Mouse (Mus musculus) lung, adult 2 months (tissue): ENCODE results near the gene Lrmda. TPM values are rescaled to one million over a fixed set of nuclear protein-coding genes. Genes with fewer than 3 reads are reported as not detected.
A peak's percentile ranks its signal among the peaks of the same experiment; 100 is the strongest.

Experiments
- DNase-seq: peaks from one replicate; pipeline ENCODE4 v3.0.0; 2022
- H3K4me1 ChIP-seq: fragments of 200-500 bp; 2 replicates; pipeline ENCODE4 v1.6.1; 2011; ENCODE audit warnings: low read length; ENCODE audit not compliant: control insufficient read depth, insufficient read depth
- H3K4me3 ChIP-seq: fragments of 200-500 bp; replicated peaks from 2 replicates; pipeline ENCODE3; 2011; ENCODE audit warnings: low read depth, mild to moderate bottlenecking, control low read depth, low read length; ENCODE audit errors: extremely low read depth
- CTCF ChIP-seq: fragments of 200-500 bp; IDR thresholded peaks from 2 replicates; pipeline ENCODE4 v1.5.1; 2011; ENCODE audit warnings: mild to moderate bottlenecking, low read length, control low read depth; ENCODE audit not compliant: insufficient read depth
- POLR2A ChIP-seq: fragments of 200-500 bp; IDR thresholded peaks from 2 replicates; pipeline ENCODE4 v1.6.1; 2011; ENCODE audit warnings: low read depth, mild to moderate bottlenecking, control low read depth, low read length, borderline replicate concordance; ENCODE audit errors: extremely low read depth
- WGBS: fragments of 180-500 bp; shearing (Covaris S2); methylation state at CpG from one replicate; pipeline ENCODE4 v1.1.7; 2018; 5-methylcytosine and 5-hydroxymethylcytosine counted together
- polyA plus RNA-seq: library from polyadenylated mRNA; depleted of rRNA; stranded (reverse); fragments of >200 nt; gene quantifications from 2 replicates; pipeline ENCODE4 v1.2.3, GENCODE M21; 2012

Lrmda gene
- polyA plus RNA-seq, 1 experiment: 1.8 TPM

- WGBS: 79% methylated on average over 4 of the region's 4 CpGs
- no peak overlapping the region for H3K4me3 ChIP-seq
- no peak for DNase-seq
- no peaks in the 10 kb centered on the region; the same call in 1 of the 2 replicates for H3K4me1 ChIP-seq
- TF ChIP-seq POLR2A: no peak
- peak; percentile 44; the same call in 1 of the 2 replicates for TF ChIP-seq CTCF
Observed at GRCm38 (mm10) chr14:22294371-22294770, 274.9 kb downstream of the Lrmda start.

DNA sequence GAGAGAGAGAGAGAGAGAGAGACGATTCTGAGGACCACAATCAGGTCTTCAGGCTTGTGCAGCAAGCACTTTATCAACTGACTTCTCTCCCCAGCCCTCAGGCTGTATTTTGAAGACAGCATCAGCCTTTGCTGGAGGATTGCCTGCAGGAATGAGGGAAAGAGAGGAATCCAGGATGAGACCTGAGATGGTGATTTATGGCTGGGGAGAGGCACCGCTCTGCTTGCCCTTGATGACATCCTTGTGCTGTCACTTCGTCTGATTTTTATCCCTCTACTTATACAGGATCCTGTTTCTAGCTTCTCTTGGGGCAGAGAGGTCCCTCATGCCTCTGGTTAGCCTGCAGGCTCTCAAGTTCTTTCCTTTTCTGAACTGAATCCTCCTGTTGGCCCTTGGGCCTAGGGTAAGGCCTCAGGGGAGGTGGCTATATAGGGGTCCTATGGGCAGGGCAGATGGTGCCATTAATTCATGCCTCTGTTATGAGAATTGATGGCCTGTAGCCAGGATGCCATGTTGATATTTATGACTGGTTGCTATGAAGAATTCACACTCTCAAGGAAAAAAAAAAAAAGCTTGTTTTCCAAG is 277.2 kb downstream of the Lrmda start:
- Histone ChIP-seq H3K4me3 (no peak overlapping the region), H3K4me1 (no peaks in the 10 kb centered on the region; the same call in 1 of the 2 replicates)
- 69% methylated on average over 3 of the region's 3 CpGs for WGBS
- TF ChIP-seq CTCF (no peak), POLR2A (no peak)
- DNase-seq: no peak

DNA sequence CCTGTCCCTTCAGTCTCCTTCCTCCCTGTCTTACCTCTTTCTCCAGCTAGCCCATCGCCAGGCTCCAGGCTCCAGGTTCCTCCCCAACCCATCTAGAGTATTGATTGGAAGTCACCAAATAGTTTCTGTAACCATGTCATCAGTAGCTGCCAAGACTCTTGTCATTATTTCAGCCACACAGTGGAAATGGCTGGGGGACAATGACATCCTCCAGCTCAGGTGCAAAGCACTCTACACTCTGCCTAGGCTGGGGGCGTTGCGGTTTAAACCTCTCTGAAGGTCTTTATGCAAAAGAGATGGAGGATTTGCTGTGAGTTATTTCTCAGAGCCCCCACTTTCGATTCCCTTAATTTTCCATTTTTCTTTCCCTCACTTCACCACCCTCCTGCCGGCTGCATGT is 287.2 kb downstream of the Lrmda start:
- no peak for DNase-seq
- no peak for TF ChIP-seq POLR2A
- no peak for TF ChIP-seq CTCF
- no peaks in the 10 kb centered on the region for H3K4me1 ChIP-seq
- 88% methylated on average over 5 of the region's 5 CpGs for WGBS
- no peak overlapping the region for H3K4me3 ChIP-seq

GRCm38 (mm10) chr14:22308059-22308458 is 288.5 kb downstream of the Lrmda start:
- H3K4me3 ChIP-seq: no peak overlapping the region
- WGBS: 54% methylated on average over 6 of the region's 6 CpGs
- TF ChIP-seq CTCF (no peak), POLR2A (no peak)
- DNase-seq: no peak
- no peaks in the 10 kb centered on the region for H3K4me1 ChIP-seq

GRCm38 (mm10) chr14:22323058-22323457 is 303.5 kb downstream of the Lrmda start:
- Histone ChIP-seq H3K4me1 (no peaks in the 10 kb centered on the region; the same call in 1 of the 2 replicates), H3K4me3 (no peak overlapping the region)
- no peak for DNase-seq
- no peak for TF ChIP-seq CTCF
- no peak for TF ChIP-seq POLR2A
- WGBS: 46% methylated on average over 1 of the region's 1 CpGs

DNA sequence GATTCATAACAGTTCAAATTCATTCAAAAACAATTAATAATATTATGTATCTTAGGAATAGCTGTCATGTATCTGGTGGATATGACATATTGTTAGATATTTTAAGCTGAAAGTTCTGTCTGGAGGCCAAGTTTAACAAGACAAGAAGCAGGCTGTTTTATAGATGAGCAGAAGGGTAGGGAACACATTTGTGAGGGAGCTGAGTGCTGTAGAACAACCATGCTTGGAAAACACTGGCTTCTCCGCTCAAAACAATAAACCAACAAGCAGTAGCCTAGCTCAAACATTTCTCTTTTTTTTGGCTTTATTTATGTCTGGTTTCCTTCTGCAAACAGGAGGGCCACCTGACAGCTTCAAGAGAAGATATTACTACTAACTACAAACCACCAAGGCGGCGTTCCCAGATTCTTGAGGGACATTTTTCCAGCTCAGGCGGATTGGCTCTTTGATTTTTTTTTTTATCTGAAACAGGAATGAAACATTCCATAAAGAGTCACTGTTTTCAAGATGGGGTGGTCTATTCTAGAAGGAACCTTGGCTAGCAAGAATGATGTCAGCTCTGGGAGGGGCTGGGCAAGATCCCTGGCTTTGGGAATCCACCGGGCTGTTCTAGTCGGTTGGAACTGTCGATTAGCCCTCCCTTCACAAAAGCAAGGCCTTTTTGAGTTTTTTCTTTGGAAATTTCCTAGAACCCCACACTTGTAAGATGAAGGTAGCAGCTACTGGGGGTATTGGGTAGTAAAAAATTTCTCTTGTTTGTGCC is 304.2 kb downstream of the Lrmda start:
- WGBS: 70% methylated on average over 7 of the region's 7 CpGs
- no peak for DNase-seq
- Histone ChIP-seq H3K4me1 (no peaks in the 10 kb centered on the region; the same call in 1 of the 2 replicates), H3K4me3 (no peak overlapping the region)
- TF ChIP-seq CTCF (no peak), POLR2A (no peak)

- TF ChIP-seq POLR2A (no peak), CTCF (no peak)
- H3K4me3 ChIP-seq: no peak overlapping the region
- no peak for DNase-seq
- 49% methylated on average over 11 of the region's 11 CpGs for WGBS
- no peaks in the 10 kb centered on the region; the same call in 1 of the 2 replicates for H3K4me1 ChIP-seq
Observed at GRCm38 (mm10) chr14:22326218-22326964, 306.9 kb downstream of the Lrmda start.

GRCm38 (mm10) chr14:22329191-22329590 is 309.7 kb downstream of the Lrmda start:
- DNase-seq: no peak
- H3K4me1 ChIP-seq: no peaks in the 10 kb centered on the region
- WGBS: 87% methylated on average over 3 of the region's 3 CpGs
- no peak overlapping the region for H3K4me3 ChIP-seq
- no peak for TF ChIP-seq CTCF

- Histone ChIP-seq H3K4me3 (no peak overlapping the region), H3K4me1 (no peaks in the 10 kb centered on the region)
- no peak for DNase-seq
- 90% methylated on average over 5 of the region's 5 CpGs for WGBS
- TF ChIP-seq CTCF (no peak), POLR2A (no peak)
Observed at GRCm38 (mm10) chr14:22335101-22335820, 315.7 kb downstream of the Lrmda start.
